Mouse (Mus musculus) cerebellum, postnatal 25 days (tissue): ENCODE measurements around the gene Olfr312.

ENCODE experiments used
- DNase-seq, 2 experiments: peaks; one replicate each; pipeline ENCODE4 v3.0.0; 2021; ENCODE audit warnings: mixed read lengths in 2 of 2

The Olfr312 gene

DNA sequence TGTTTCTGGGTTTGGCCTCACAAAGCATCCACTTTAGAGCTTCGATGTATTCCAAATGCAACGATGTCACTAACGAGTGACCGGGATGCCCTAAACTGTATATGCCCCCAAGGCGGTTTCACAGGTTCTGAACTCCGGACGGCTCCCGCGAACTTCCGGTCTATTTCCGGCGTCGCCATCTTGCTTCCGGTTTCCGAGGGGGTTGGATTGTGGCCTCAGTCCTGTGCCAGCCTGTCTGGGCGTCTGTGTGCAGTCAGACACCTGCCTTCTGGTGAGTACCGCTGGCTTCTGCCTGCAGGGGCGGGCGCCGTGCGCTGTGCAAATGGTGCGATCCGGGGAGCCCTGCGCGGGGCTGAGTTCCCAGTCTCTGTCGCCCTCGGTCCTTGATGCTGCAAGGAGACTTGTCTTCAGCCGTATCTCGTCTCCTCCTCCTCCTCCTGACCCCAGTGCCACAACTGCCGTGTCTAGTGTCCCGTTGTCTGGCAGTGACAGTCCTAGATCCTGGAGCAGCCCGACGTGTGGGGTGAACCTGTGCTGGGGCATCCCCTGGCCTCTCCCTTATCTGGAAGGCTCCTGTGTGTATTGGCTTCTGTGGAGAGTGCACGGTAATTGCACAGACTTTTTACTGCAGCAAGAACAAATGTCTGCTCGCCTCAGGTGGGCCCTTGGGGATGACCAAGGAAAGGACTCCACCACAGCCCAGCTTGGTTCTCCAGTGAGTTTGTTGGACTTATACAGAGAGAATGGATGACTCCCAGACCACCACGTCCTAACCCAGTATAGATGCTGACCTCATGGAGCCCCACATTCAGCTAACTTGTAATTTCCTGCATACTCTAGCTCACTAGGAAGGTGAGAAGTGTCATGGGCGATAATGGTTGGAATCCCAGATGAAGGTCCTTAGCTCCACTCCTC lies 38.3 kb downstream of the Olfr312 start, which contains the start of gene 2810021J22Rik:
Gene 2810021J22Rik, plus strand, starts transcription at position 178 of the 915 bp plus-strand sequence.
- peak; percentile 85 to 87 for DNase-seq

DNA sequence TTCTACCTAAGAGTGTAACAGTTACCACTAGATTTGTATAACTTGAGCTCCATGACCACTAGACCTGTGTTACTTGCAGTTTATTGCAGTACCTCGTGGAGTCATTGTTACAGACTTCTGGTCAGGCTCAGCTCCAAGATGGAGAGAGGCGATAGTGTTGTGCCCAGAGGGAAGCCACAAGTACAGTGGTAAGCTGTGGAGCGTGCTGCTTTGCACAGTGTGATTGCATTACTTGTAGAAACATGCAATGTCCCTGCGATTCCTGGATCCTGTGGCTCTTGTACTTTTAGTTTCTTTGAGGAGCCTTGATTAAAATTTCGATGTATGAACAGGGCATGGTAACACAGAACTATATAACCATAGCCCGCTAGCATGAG lies 38.9 kb downstream of the Olfr312 start:
- DNase-seq: no peak

DNA sequence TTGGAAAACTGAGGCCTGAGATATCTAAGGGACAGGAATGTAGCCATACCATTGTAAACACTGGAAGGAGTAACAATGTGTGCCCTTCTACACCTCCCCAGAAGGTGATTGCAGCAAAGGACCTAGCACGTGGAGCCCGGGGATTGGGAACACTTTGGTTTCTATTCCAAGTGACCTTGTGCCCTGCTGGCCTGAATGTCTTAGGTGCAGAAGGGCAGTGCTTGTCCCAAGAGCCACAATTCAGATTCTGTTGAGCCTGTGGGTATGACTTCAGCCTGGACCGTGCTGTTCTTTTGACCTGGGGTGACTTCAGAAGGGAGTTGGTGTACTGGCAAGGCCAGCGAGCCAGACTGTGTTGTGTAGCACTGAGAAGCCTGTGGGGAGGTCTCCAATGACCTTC lies 41.9 kb downstream of the Olfr312 start:
- DNase-seq: no peak

DNA sequence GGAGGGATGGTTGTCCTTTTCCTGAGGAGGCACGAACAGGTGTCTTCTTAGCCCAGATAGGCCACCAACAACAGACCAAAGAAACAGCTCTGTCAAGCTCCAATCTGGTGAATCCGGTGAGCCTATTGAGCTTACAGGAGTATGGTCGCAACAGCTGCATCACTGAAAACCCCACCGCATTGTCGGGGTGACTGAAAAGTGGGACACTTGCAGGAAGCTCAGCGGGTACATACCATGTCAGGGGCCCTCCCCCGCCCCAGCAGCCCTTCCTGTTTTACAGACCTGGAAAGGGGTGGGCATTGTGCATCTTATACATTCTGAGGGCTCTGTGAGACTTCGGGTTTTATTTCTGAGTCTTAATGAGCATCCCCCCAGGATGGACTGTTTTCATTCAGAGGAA lies 54.7 kb downstream of the Olfr312 start:
- no peak for DNase-seq
